Mouse (Mus musculus): ENCODE results near the gene Hs3st1.

DNA sequence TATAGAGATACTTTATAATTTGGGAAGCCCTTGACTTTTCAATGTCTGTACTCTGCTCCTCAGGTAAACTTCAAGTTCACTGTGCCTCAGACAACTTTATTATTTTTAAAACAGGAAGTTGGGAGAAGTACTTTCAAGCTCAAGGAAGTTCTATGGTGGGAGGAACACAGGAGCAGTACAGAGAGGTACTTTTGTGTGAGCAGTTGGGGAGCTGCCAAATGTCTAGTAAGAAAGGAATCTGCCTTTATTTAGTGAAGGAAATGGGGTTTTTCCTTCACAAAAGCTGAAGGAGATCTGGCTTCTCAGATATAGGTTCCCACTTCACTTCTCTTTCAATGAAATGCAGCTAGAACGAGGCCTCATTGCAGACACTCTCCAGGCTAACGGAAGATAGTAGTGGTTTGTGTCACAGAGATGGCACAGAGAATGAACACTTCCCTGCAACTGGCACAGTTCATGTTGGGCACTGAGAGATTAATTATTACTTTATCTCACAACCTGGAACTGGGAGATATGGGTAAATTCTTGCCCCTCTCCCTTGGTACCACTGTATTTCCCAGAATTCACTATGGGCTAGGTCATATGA lies 3.7 kb upstream of the Hs3st1 start:
- TF ChIP-seq CTCF (IDR thresholded peaks at IDR 0.05; ENCODE audit: low read depth) (no peak), EP300 (IDR thresholded peaks at IDR 0.05; ENCODE audit: low read depth) (no peak)
